Mouse (Mus musculus) T-cell, adult 2 months (primary cell): ENCODE data around the gene Cacybp.

ENCODE experiments used
- DNase-seq: peaks from one replicate; pipeline ENCODE4 v3.0.0; 2022; ENCODE audit warnings: low spot score

Gene Cacybp

GRCm38 (mm10) chr1:160214171-160214570, 1.5 kb upstream of the Cacybp start:
- DNase-seq: no peak

GRCm38 (mm10) chr1:160212123-160212691, 468 bp downstream of the Cacybp start:
- no peak for DNase-seq

GRCm38 (mm10) chr1:160211597-160212122, 1.0 kb downstream of the Cacybp start:
- DNase-seq: no peak

GRCm38 (mm10) chr1:160210566-160210965, 2.1 kb downstream of the Cacybp start:
- no peak for DNase-seq

- DNase-seq: no peak
These were observed 2.8 kb downstream of the Cacybp start for GRCm38 (mm10) chr1:160209844-160210243.

GRCm38 (mm10) chr1:160205486-160205885, 7.2 kb downstream of the Cacybp start:
- DNase-seq: no peak

- no peak for DNase-seq
These were observed 17.4 kb downstream of the Cacybp start for GRCm38 (mm10) chr1:160195337-160195663.

GRCm38 (mm10) chr1:160194529-160195336, 17.9 kb downstream of the Cacybp start, which contains the start of gene Mrps14:
Gene Mrps14, plus strand, starts transcription at chr1:160195215.
- DNase-seq: peak; percentile 99

GRCm38 (mm10) chr1:160184506-160184905, 28.2 kb downstream of the Cacybp start:
- DNase-seq: no peak

- no peak for DNase-seq
These were observed 31.5 kb downstream of the Cacybp start for GRCm38 (mm10) chr1:160181216-160181615.

- DNase-seq: no peak
These were observed 35.8 kb downstream of the Cacybp start for GRCm38 (mm10) chr1:160176903-160177302.

- DNase-seq: no peak
These were observed 46.1 kb downstream of the Cacybp start for GRCm38 (mm10) chr1:160166600-160166999.

GRCm38 (mm10) chr1:160158190-160158589, 54.5 kb downstream of the Cacybp start:
- no peak for DNase-seq

- no peak for DNase-seq
These were observed 59.2 kb downstream of the Cacybp start, which contains the start of gene Tnn for GRCm38 (mm10) chr1:160153480-160153879. Gene Tnn, minus strand, starts transcription at chr1:160153580.
